Mouse (Mus musculus) monocyte, adult 2 months (primary cell): ENCODE measurements around the gene Tfr2.

Source experiments
- DNase-seq, 2 experiments: peaks; one replicate each; pipeline ENCODE4 v3.0.0; 2022; ENCODE audit warnings: low spot score in 2 of 2, low read depth in 1 of 2

Gene Tfr2

DNA sequence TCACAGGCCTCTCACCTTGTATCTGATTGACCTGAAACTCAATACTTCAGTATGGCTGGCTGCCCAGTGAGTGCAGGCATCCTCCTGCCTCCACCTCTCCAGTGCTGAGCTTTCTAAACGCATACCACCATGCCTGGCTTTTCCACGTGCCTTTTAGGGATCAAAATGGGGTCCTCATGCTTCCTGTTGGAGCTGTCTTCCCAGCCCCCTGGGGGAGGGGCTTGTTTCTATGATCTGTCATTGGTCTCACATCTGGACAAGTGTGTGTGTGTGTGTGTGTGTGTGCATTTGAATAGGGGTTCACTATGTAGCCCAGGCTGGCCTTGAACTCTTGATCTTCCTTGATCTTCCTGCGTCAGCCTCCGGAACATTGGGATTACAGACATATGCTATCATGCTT is 32.2 kb upstream of the Tfr2 start:
- no peak for DNase-seq

DNA sequence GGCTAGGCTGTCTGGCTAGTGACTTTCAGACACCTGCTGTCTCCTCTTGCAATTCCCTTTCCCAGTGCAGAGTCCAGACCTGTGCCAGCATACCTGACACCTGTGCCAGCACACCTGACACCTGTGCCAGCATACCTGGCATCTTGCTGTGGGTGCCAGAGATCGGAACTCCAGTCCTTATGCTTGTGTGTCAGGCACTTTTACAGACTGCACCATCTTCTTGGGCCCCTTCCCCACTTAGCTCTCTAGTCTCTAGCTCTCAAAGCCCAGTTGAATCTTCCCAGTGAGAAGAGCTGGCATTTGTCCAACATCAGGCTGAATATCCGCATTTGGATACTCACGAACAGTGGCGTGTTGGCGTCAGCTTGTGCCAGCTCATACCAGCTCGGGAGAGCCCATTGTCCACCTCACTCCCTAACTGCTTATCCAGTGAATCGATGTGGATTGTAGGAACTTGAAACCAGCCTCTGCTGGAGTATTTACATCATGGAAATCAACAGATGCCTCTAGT is 30.3 kb upstream of the Tfr2 start:
- DNase-seq, result no peak

GRCm38 (mm10) chr5:137540991-137541390 is 28.6 kb upstream of the Tfr2 start:
- DNase-seq, result no peak

DNA sequence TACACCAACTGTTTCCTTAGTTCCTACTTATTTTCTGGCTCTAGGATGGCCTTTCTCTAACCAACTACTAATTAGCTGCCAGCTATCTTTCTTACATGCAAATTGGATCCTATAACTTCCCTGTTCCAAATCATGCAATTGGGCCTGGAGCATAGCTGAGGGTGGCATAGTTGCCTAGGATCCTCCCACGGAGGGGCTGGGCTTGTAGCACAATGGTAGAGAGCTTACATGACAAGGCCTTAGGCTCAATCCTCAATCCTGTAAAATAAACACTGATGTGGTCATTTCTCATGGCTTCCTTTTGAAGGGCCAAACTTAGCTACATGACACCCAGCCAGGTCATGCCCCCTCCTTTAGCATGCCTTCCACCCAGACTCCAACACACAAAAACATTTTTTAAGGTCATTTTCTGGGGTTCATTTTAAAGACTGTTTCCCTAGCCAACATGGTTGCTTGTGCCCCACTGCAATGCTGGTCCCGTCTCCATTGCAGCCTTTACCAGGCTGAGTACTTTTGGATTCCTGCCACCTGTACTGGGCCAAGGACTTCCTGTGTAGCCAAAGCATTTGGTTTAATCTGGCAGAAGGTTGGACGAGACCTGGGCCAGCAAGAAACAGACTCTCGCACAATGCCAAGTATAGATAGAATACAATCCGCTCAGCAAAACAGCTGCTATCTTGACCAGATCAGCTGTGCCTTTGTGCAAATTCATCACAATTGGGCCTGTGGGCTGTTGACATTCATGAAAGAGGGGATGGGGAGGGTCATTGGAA is 27.7 kb upstream of the Tfr2 start:
- DNase-seq, result no peak

- no peak for DNase-seq
These were observed 24.7 kb upstream of the Tfr2 start for GRCm38 (mm10) chr5:137544926-137545325.

DNA sequence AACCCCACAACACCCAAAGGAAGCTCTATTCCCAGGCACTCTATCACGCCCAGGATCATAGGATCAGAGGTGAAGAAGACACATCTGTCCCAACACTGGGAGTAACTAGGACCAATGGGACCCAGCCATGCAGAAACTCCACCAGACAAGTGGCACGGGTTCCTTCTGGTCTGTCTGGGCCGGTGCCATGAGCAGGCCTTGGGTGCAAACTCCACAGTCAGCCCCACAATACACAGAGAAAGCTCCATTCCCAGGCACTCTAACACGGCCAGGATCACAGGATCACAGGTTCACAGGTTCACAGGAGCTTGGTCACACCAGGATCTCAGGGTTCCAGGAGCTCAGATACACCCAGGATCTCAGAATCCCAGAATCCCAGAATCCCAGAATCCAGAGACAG is 24.0 kb upstream of the Tfr2 start:
- DNase-seq, result no peak

- DNase-seq, result no peak
These were observed 19.8 kb upstream of the Tfr2 start for GRCm38 (mm10) chr5:137549840-137550239.

DNA sequence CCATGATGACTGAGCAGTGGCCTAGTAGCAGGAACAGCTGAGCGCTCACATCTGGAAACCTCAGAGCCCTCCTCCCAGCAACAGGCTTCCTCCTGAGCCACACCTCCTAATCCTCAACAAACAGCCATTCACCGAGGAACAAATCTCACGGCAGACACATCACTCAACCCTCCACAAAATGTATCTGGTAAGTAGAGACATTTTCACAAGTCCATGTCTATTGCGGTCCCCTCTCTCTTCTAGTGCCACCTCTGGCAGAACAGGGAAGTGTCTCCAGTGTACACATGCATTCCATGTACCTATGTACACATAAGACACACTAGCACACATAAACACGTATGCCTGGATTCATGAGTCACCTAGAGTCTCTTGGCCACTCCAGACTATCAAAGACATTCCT is 18.5 kb upstream of the Tfr2 start:
- DNase-seq, result no peak

- DNase-seq, result no peak
These were observed 16.6 kb upstream of the Tfr2 start for GRCm38 (mm10) chr5:137553000-137553399.

- DNase-seq, result no peak
These were observed 16.2 kb upstream of the Tfr2 start, which contains the start of gene Actl6b for GRCm38 (mm10) chr5:137553411-137553837. TSS of gene Actl6b (plus strand) at chr5:137553517.

DNA sequence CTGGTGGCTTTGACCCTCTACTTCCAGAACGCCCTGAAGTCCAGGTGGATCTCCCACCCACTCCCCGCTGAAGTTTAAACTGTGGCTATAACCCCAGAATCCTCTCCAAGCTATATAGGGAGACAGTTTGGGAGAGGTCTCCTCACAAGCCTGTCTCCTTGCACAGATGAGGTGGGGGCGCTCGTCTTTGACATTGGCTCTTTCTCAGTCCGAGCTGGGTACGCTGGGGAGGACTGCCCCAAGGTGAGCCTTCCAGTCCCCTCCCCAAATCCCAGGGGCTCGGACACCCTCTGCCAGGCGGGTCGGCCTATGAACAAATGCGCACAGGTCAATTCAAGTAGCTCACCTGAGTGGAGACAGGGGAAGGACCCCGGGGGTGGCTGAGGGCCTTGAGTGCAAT is 15.7 kb upstream of the Tfr2 start:
- DNase-seq, result no peak

GRCm38 (mm10) chr5:137561556-137561955 is 8.1 kb upstream of the Tfr2 start:
- no peak for DNase-seq

GRCm38 (mm10) chr5:137562965-137563364 is 6.7 kb upstream of the Tfr2 start:
- no peak for DNase-seq

GRCm38 (mm10) chr5:137565744-137566143 is 3.9 kb upstream of the Tfr2 start:
- DNase-seq, result no peak

- no peak for DNase-seq
These were observed 3.2 kb upstream of the Tfr2 start for GRCm38 (mm10) chr5:137566416-137566815.

DNA sequence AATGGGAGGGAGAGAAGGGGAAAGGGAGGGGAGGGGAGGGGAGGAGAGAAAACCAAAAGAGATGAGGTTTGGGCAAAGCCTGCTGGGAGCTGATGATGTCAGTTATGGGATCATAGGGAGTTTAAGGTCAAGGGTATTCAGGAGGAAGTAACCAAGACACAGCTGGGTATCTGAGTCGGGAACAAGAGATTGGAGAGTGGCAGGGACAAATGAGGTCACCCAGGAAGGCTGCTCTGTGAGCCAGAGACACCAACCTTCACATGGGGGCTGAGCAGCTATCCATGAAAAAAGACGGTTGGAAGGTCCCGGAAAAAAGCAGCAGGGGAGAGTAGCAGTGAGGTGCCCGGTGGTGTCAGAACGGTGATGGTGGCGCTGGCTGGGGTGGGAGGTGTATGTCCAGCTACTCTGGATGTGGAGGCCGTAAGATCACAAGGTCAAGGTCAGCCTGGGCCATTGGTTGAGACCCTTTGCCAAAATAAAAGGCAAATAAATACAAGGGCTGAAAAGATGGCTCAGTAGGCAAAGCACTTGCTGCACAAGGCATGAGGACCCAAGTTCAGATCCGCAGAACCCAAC is 1.3 kb upstream of the Tfr2 start:
- DNase-seq, result no peak

- DNase-seq, result no peak
These were observed 609 bp upstream of the Tfr2 start for GRCm38 (mm10) chr5:137569031-137569430.

GRCm38 (mm10) chr5:137570181-137570580 is 541 bp downstream of the Tfr2 start:
- no peak for DNase-seq

GRCm38 (mm10) chr5:137570691-137571586 is 1.3 kb downstream of the Tfr2 start:
- no peak for DNase-seq

DNA sequence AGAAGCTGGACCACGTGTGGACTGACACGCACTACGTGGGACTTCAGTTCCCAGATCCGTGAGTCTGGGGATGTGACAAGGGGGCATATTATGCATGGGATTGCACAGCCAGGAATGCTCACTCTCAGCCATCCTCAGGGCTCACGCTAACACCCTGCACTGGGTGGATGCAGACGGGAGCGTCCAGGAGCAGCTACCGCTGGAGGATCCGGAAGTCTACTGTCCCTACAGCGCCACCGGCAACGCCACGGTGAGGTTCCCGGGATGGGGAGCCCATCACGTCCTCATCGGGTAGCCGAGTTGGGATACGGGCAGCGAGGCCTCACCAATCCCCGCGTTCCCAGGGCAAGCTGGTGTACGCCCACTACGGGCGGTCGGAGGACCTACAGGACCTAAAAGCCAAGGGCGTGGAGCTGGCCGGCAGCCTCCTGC is 4.8 kb downstream of the Tfr2 start:
- no peak for DNase-seq

DNA sequence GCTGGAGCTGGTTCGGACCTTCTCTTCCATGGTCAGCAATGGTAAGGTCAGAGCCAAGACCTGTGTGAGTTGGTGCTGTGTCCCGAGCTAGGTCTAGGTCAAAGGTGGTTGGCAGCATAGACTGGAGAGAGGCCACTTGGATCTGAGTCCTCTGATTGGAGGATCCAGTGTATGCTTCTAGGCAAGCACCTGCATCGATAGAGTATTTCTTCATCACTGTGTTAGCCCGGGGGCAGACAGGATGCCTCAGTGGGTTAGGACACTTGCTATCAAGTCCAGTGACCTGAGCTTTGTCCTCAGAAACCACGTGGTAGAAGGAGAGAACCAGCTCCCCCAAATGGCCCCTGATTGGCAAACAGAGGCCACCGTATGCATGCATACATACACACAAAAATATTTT is 10.6 kb downstream of the Tfr2 start:
- no peak for DNase-seq

DNA sequence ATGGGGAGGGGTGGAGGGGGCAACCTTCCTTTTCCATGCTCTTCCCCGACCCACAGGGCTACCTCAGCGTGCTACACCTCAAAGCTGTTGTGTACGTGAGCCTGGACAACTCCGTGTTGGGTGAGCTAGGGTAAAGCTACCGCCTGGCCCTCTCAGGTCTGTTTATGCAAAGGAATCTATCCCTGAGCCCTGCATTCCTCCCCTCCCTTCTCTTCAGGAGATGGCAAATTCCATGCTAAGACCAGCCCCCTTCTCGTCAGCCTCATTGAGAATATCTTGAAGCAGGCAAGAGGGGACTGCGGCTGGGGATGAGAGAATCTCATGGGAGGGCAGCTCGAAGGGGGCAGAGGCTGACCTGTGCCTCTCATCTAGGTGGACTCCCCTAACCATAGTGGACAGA is 13.1 kb downstream of the Tfr2 start:
- no peak for DNase-seq
